ENCODE assay signal across 18 mouse cellular contexts in the genomic region with DNA sequence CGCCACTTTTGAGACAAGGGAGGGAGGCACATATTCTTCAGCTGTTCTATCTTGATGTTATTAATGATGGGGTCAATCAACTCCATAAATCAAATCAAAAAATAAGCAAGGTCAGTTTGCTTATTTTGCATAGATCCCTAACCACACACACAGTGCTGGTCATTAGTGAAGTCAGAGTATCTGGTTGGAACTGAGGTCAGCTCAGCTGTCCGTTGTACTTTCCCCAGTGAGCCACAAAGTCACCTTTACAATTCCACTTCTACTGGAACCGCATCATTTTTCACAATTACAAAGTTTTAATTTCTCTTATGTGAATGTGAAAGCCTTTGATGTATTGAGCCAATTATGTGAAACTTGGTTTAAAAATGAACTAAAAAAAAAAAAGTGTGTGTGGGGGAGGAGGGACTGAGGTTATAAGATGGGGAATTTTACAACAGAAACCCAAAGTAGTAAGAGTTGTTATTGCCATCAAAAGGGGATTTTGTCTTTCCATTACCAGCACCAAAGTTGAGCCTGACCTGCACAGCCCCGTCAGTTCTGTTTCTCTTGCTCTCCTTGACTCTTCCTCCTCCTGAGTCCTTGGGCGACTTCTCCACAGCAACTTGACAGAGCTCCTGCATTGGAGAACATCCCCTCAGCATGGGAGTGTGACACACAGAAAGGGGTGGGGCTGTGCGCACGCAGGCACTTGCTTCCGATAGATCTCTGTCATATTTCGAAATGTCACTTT.
DNase-seq lines count a peak whose midpoint lies in the region; ATAC-seq and TF ChIP-seq lines count a peak whose summit lies in the region.
"Had no signal": no experiment of that assay in that cellular context is flagged by ENCODE, and none has a peak within 500 bp of the region (broad histone marks: within the 10 kb centered on the region; RNA-seq: fewer than 3 reads in every experiment).

No protein-coding gene starts in this region.

- dilution Hi-C loops in CH12.LX (cut with MboI; ENCODE audit: extremely low pct_ligation_motif_present, extremely low pct_unique_long_range_greater_than_20kb, low sequenced_read_pairs), result no loop called here

- TF ChIP-seq EP300 in CH12.LX (IDR thresholded peaks at IDR 0.05; ENCODE audit: low read length), result peak; percentile 79

- peak overlapping the region; percentile 97 for H3K27ac ChIP-seq in CH12.LX (ENCODE audit: insufficient read depth, low read depth)
- H3K27ac ChIP-seq in hindbrain, embryonic 13.5 days, result no peak overlapping the region
- H3K27ac ChIP-seq: embryonic facial prominence, embryonic 10.5 days; forebrain, embryonic 13.5 days; heart, embryonic 15.5 days; hindbrain, embryonic 14.5 days had no signal

- 89% methylated on average over 9 of the region's 9 CpGs for WGBS in hindbrain, embryonic 13.5 days

- ATAC-seq in hindbrain, embryonic 13.5 days (ENCODE audit: low FRiP score), result no peak

- TF ChIP-seq RAD21 in CH12.LX (IDR thresholded peaks at IDR 0.05; ENCODE audit: low read depth, low read length), result no peak

- in situ Hi-C loops in CH12.LX (cut with MboI; ENCODE audit: low pct_ligation_motif_present, low pct_unique_long_range_greater_than_20kb, low sequenced_read_pairs), result no loop called here

- peaks cover 32 to 66% of the 10 kb centered on the region in 2 experiments for H3K4me1 ChIP-seq in CH12.LX (ENCODE audit: control insufficient read depth in 1 of 2, insufficient read depth in 2 of 2)
- H3K4me1 ChIP-seq in hindbrain, embryonic 13.5 days (replicated peaks), result peaks cover 23% of the 10 kb centered on the region
- H3K4me1 ChIP-seq: forebrain, embryonic 13.5 days; heart, embryonic 15.5 days had no signal

- TF ChIP-seq CTCF in CH12.LX (conservative IDR thresholded peaks at IDR 0.05 in 1 of 2, IDR thresholded peaks at IDR 0.05 in 1 of 2; ENCODE audit: low read depth in 2 of 2, low read length in 2 of 2), result no peak

- H3K4me2 ChIP-seq in CH12.LX (ENCODE audit: insufficient read depth, low read depth, poor library complexity, severe bottlenecking), result peak overlapping the region; percentile 39
- no peak overlapping the region for H3K4me2 ChIP-seq in hindbrain, embryonic 13.5 days
- H3K4me2 ChIP-seq: forebrain, embryonic 13.5 days; heart, embryonic 11.5 days; heart, embryonic 15.5 days; hindbrain, embryonic 14.5 days had no signal

- H3K9ac ChIP-seq in CH12.LX (ENCODE audit: insufficient read depth, low read depth), result peak overlapping the region; percentile 58
- H3K9ac ChIP-seq in hindbrain, embryonic 13.5 days, result no peak overlapping the region
- H3K9ac ChIP-seq: forebrain, embryonic 13.5 days; forebrain, postnatal 0 days; heart, embryonic 15.5 days; hindbrain, embryonic 14.5 days had no signal

- H3K9me3 ChIP-seq in CH12.LX (replicated peaks; ENCODE audit: low read length), result peaks cover 7% of the 10 kb centered on the region
- no peaks in the 10 kb centered on the region for H3K9me3 ChIP-seq in hindbrain, embryonic 13.5 days
- H3K9me3 ChIP-seq: embryonic facial prominence, embryonic 10.5 days; forebrain, embryonic 13.5 days; heart, embryonic 15.5 days had no signal

- no peak; the same call in 1 of the 2 replicates for TF ChIP-seq POLR2A in CH12.LX (IDR thresholded peaks at IDR 0.05; ENCODE audit: low read depth, low read length)

- no peaks in the 10 kb centered on the region for H3K27me3 ChIP-seq in CH12.LX (replicated peaks)
- H3K27me3 ChIP-seq in hindbrain, embryonic 13.5 days, result no peaks in the 10 kb centered on the region
- H3K27me3 ChIP-seq: forebrain, embryonic 13.5 days; heart, embryonic 15.5 days had no signal

- H3K4me3 ChIP-seq in CH12.LX (replicated peaks in 1 of 3; ENCODE audit: low read depth in 2 of 3, low read length in 2 of 3, poor library complexity in 1 of 3), result peak overlapping the region in 2 of 3 experiments; percentile 5 to 14
- no peak overlapping the region for H3K4me3 ChIP-seq in hindbrain, embryonic 13.5 days
- H3K4me3 ChIP-seq: embryonic facial prominence, embryonic 10.5 days; forebrain, embryonic 13.5 days; heart, embryonic 15.5 days had no signal

- peaks cover 36 to 45% of the 10 kb centered on the region in 2 experiments for H3K36me3 ChIP-seq in CH12.LX (replicated peaks in 1 of 2; ENCODE audit: control insufficient read depth in 1 of 2, insufficient read depth in 1 of 2, low read length in 1 of 2)
- H3K36me3 ChIP-seq in hindbrain, embryonic 13.5 days, result peaks cover 40% of the 10 kb centered on the region
- H3K36me3 ChIP-seq: heart, embryonic 15.5 days had no signal

- peak; percentile 81 for DNase-seq in heart, adult 11 months
- DNase-seq in heart, adult 9 months (ENCODE audit: low spot score in 2 of 2), result no peak
- peak; percentile 27 for DNase-seq in A20 (ENCODE audit: low read depth, low spot score)
- DNase-seq in CH12.LX (ENCODE audit: extremely low read depth), result peak; percentile 82
- peak; percentile 26 for DNase-seq in naive thymus-derived CD4-positive, alpha-beta T cell, adult 2 months (ENCODE audit: low read depth)
- DNase-seq in right cerebral cortex, postnatal 14 days, result no peak
- DNase-seq: adrenal gland, postnatal 14 days; cerebellum, adult 18-20 months; cerebellum, adult 9-11 months; gastrocnemius, postnatal 14 days; heart, postnatal 14 days had no signal

- peaks cover under 1% of the 10 kb centered on the region; the same call in 1 of the 2 replicates for H3K79me2 ChIP-seq in CH12.LX (replicated peaks; ENCODE audit: control insufficient read depth, extremely low read depth, insufficient read depth, poor library complexity, severe bottlenecking)

TF ChIP-seq in CH12.LX, 34 proteins besides CTCF, POLR2A, EP300 and RAD21:
- TF ChIP-seq ETS1 (conservative IDR thresholded peaks at IDR 0.05; ENCODE audit: low read depth, low read length) (peak; percentile 63), KAT2A (IDR thresholded peaks at IDR 0.05; ENCODE audit: insufficient replicate concordance, low read length) (0 out of 2 replicates have a peak, but pooled peaks have one; percentile 37), MAFK (IDR thresholded peaks at IDR 0.05; ENCODE audit: insufficient replicate concordance, low read length) (0 out of 2 replicates have a peak, but pooled peaks have one; percentile 14), USF2 (conservative IDR thresholded peaks at IDR 0.05; ENCODE audit: low read depth, low read length) (no peak), PAX5 (IDR thresholded peaks at IDR 0.05; ENCODE audit: low read length) (no peak), MEF2A (IDR thresholded peaks at IDR 0.05; ENCODE audit: borderline replicate concordance, low read depth, low read length) (peak; percentile 69), HCFC1 (IDR thresholded peaks at IDR 0.05; ENCODE audit: low read depth, low read length) (no peak), CHD2 (IDR thresholded peaks at IDR 0.05; ENCODE audit: low read length) (peak; percentile 81; the same call in 1 of the 2 replicates), BHLHE40 (IDR thresholded peaks at IDR 0.05; ENCODE audit: low read depth, low read length) (peak; percentile 89), ELF1 (IDR thresholded peaks at IDR 0.05; ENCODE audit: low read depth, low read length) (0 out of 2 replicates have a peak, but pooled peaks have one; percentile 5), TBP (conservative IDR thresholded peaks at IDR 0.05; ENCODE audit: low read depth, low read length) (peak; percentile 83), USF1 (IDR thresholded peaks at IDR 0.05; ENCODE audit: low read depth, low read length) (no peak), MAZ (IDR thresholded peaks at IDR 0.05; ENCODE audit: low read depth, low read length) (no peak), ZNF384 (IDR thresholded peaks at IDR 0.05; ENCODE audit: low read depth, low read length) (peak; percentile 94), NRF1 (IDR thresholded peaks at IDR 0.05; ENCODE audit: low read depth, low read length) (peak; percentile 71), GABPA (IDR thresholded peaks at IDR 0.05; ENCODE audit: insufficient replicate concordance, low read depth, low read length) (no peak), UBTF (IDR thresholded peaks at IDR 0.05; ENCODE audit: low read depth, low read length) (no peak), TCF12 (IDR thresholded peaks at IDR 0.05; ENCODE audit: low read depth, low read length) (peak; percentile 50), ZC3H11A (IDR thresholded peaks at IDR 0.05; ENCODE audit: low read depth, low read length) (no peak), MAX (IDR thresholded peaks at IDR 0.05; ENCODE audit: low read length) (no peak), RCOR1 (conservative IDR thresholded peaks at IDR 0.05; ENCODE audit: low read depth, low read length) (peak; percentile 42; the same call in 1 of the 2 replicates), MXI1 (IDR thresholded peaks at IDR 0.05; ENCODE audit: low read depth, low read length) (peak; percentile 58; the same call in 1 of the 2 replicates), MYC (IDR thresholded peaks at IDR 0.05; ENCODE audit: low read depth, low read length) (0 out of 2 replicates have a peak, but pooled peaks have one; percentile 50), SMC3 (IDR thresholded peaks at IDR 0.05; ENCODE audit: low read depth, low read length) (no peak), IRF4 (IDR thresholded peaks at IDR 0.05; ENCODE audit: low read depth, low read length) (peak; percentile 73), JUN (IDR thresholded peaks at IDR 0.05; ENCODE audit: insufficient read depth, low read depth, low read length) (peak; percentile 29; the same call in 1 of the 2 replicates), SIN3A (IDR thresholded peaks at IDR 0.05; ENCODE audit: low read length) (no peak), ZMIZ1 (IDR thresholded peaks at IDR 0.05; ENCODE audit: low read depth, low read length) (no peak)
TF ChIP-seq in CH12.LX: peak in this region for 16.

Comparison
In these comparisons a context has a peak if more than half of its experiments do, and no peak if none do; other contexts are left out.
1. DNase-seq: peak in heart, adult 11 months (single experiment), A20 (single experiment), CH12.LX (single experiment) and naive thymus-derived CD4-positive, alpha-beta T cell, adult 2 months (single experiment); none in heart, adult 9 months (0 of 2) and right cerebral cortex, postnatal 14 days (single experiment).